Mouse (Mus musculus) thymus, adult 2 months (tissue): ENCODE results near the gene Mical2. TPM values are rescaled to one million over a fixed set of nuclear protein-coding genes. Genes with fewer than 3 reads are reported as not detected.

Experiments
- DNase-seq: peaks from one replicate; pipeline ENCODE4 v3.0.0; 2021
- H3K27ac ChIP-seq: fragments of 200-500 bp; 2 replicates; pipeline ENCODE4 v1.5.1; 2012; ENCODE audit warnings: low read length, control low read depth; ENCODE audit not compliant: control insufficient read depth, insufficient read depth
- H3K27me3 ChIP-seq: fragments of 200-500 bp; 2 replicates; pipeline ENCODE4 v1.6.1; 2012; ENCODE audit warnings: mild to moderate bottlenecking, low read length, moderate library complexity, mixed read lengths; ENCODE audit not compliant: control insufficient read depth, insufficient read depth
- H3K36me3 ChIP-seq: fragments of 200-500 bp; 2 replicates; pipeline ENCODE4 v1.6.1; 2012; ENCODE audit warnings: mild to moderate bottlenecking, low read length, moderate library complexity; ENCODE audit not compliant: control insufficient read depth, insufficient read depth
- H3K4me1 ChIP-seq: fragments of 200-500 bp; replicated peaks from 2 replicates; pipeline ENCODE4 v1.6.1; 2012; ENCODE audit warnings: low read length; ENCODE audit not compliant: control insufficient read depth, insufficient read depth
- H3K4me3 ChIP-seq: fragments of 200-500 bp; 2 replicates; pipeline ENCODE4 v1.5.1; 2012; ENCODE audit warnings: mild to moderate bottlenecking, low read length, control low read depth, moderate library complexity; ENCODE audit not compliant: control insufficient read depth, insufficient read depth
- CTCF ChIP-seq: fragments of 200-500 bp; IDR thresholded peaks from 2 replicates; pipeline ENCODE4 v1.5.1; 2012; ENCODE audit warnings: mild to moderate bottlenecking, control low read depth, low read length, moderate library complexity, borderline replicate concordance; ENCODE audit not compliant: control insufficient read depth, poor library complexity, insufficient read depth; ENCODE audit errors: extremely low read depth
- POLR2A ChIP-seq: fragments of 200-500 bp; IDR thresholded peaks from 2 replicates; pipeline ENCODE4 v1.6.1; 2012; ENCODE audit warnings: mild to moderate bottlenecking, low read length, control low read depth, moderate library complexity; ENCODE audit not compliant: control insufficient read depth, poor library complexity, insufficient read depth; ENCODE audit errors: extremely low read depth
- WGBS: fragments of 180-500 bp; shearing (Covaris S2); methylation state at CpG from one replicate; pipeline ENCODE4 v1.1.7; 2018; 5-methylcytosine and 5-hydroxymethylcytosine counted together
- polyA plus RNA-seq: library from polyadenylated mRNA; depleted of rRNA; stranded (reverse); fragments of >200 nt; gene quantifications from 2 replicates; pipeline ENCODE4 v1.2.3, GENCODE M21; 2012

The Mical2 gene
- polyA plus RNA-seq, 1 experiment = 3.5 TPM

GRCm38 (mm10) chr7:112261121-112261520, 35.5 kb downstream of the Mical2 start:
- Histone ChIP-seq H3K27me3 (no peaks in the 10 kb centered on the region), H3K4me3 (no peak overlapping the region), H3K36me3 (no peaks in the 10 kb centered on the region), H3K27ac (no peak overlapping the region), H3K4me1 (peaks cover 11% of the 10 kb centered on the region)
- DNase-seq = no peak
- WGBS = 90% methylated on average over 5 of the region's 5 CpGs
- TF ChIP-seq POLR2A = no peak
- no peak for TF ChIP-seq CTCF

GRCm38 (mm10) chr7:112267266-112267665, 41.6 kb downstream of the Mical2 start:
- Histone ChIP-seq H3K27me3 (no peaks in the 10 kb centered on the region), H3K4me3 (no peak overlapping the region), H3K27ac (no peak overlapping the region), H3K36me3 (no peaks in the 10 kb centered on the region), H3K4me1 (peaks cover 3% of the 10 kb centered on the region)
- no peak for TF ChIP-seq CTCF
- TF ChIP-seq POLR2A = no peak
- 77% methylated on average over 5 of the region's 5 CpGs for WGBS
- DNase-seq = no peak

GRCm38 (mm10) chr7:112268761-112269425, 43.2 kb downstream of the Mical2 start:
- TF ChIP-seq CTCF (no peak), POLR2A (no peak)

GRCm38 (mm10) chr7:112270870-112271269, 45.2 kb downstream of the Mical2 start:
- Histone ChIP-seq H3K36me3 (no peaks in the 10 kb centered on the region), H3K27me3 (no peaks in the 10 kb centered on the region), H3K4me1 (no peaks in the 10 kb centered on the region), H3K27ac (no peak overlapping the region), H3K4me3 (no peak overlapping the region)
- no peak for DNase-seq
- no peak for TF ChIP-seq CTCF
- TF ChIP-seq POLR2A = no peak
- 89% methylated on average over 5 of the region's 5 CpGs for WGBS

More at GRCm38 (mm10) chr7:112268761-112269425, 43.2 kb downstream of the Mical2 start:
- H3K27me3 ChIP-seq = no peaks in the 10 kb centered on the region
- peaks cover under 1% of the 10 kb centered on the region for H3K4me1 ChIP-seq
- H3K4me3 ChIP-seq = no peak overlapping the region
- H3K27ac ChIP-seq = no peak overlapping the region
- 95% methylated on average over 15 of the region's 15 CpGs for WGBS
- DNase-seq = no peak
- H3K36me3 ChIP-seq = no peaks in the 10 kb centered on the region

GRCm38 (mm10) chr7:112271627-112272026, 46.0 kb downstream of the Mical2 start:
- H3K4me3 ChIP-seq = no peak overlapping the region
- no peaks in the 10 kb centered on the region for H3K27me3 ChIP-seq
- H3K4me1 ChIP-seq = no peaks in the 10 kb centered on the region
- TF ChIP-seq CTCF = no peak
- TF ChIP-seq POLR2A = no peak
- no peaks in the 10 kb centered on the region for H3K36me3 ChIP-seq
- no peak overlapping the region for H3K27ac ChIP-seq
- DNase-seq = no peak
- 94% methylated on average over 3 of the region's 3 CpGs for WGBS

GRCm38 (mm10) chr7:112272692-112273091, 47.0 kb downstream of the Mical2 start:
- H3K4me1 ChIP-seq = no peaks in the 10 kb centered on the region
- no peak overlapping the region for H3K27ac ChIP-seq
- TF ChIP-seq POLR2A (no peak), CTCF (no peak)
- H3K36me3 ChIP-seq = no peaks in the 10 kb centered on the region
- WGBS = 87% methylated on average over 5 of the region's 5 CpGs
- H3K4me3 ChIP-seq = no peak overlapping the region
- no peaks in the 10 kb centered on the region for H3K27me3 ChIP-seq
- DNase-seq = no peak
